Mouse (Mus musculus) kidney, postnatal 0 days (tissue): ENCODE data around the gene Cd247. TPM values are rescaled to one million over a fixed set of nuclear protein-coding genes. Genes with fewer than 3 reads are reported as not detected.

ENCODE experiments used
- ATAC-seq: fragments of 200-750 bp; cut with Nextera tagmentation; replicated peaks from 2 replicates; pipeline ENCODE4 v1.8.0; 2017; ENCODE audit warnings: low read depth, moderate number of reproducible peaks, moderate TSS enrichment, moderate library complexity; ENCODE audit not compliant: low FRiP score
- DNase-seq: peaks from one replicate; pipeline ENCODE4 v3.0.0-alpha.2; 2016; ENCODE audit warnings: low spot score
- H3K27ac ChIP-seq: fragments of 300-500 bp; sonication (generic); 2 replicates; pipeline ENCODE4 v1.5.1; 2014; ENCODE audit warnings: mild to moderate bottlenecking
- H3K27me3 ChIP-seq: fragments of 300-500 bp; sonication (generic); 2 replicates; pipeline ENCODE4 v1.6.1; 2014; ENCODE audit warnings: low read length, mixed read lengths; ENCODE audit not compliant: insufficient read depth
- H3K36me3 ChIP-seq: fragments of 300-500 bp; sonication (generic); 2 replicates; pipeline ENCODE4 v1.6.1; 2014; ENCODE audit warnings: low read length, mixed read lengths; ENCODE audit not compliant: insufficient read depth
- H3K4me1 ChIP-seq: fragments of 300-500 bp; sonication (generic); replicated peaks from 2 replicates; pipeline ENCODE4 v1.6.1; 2014; ENCODE audit warnings: antibody characterized with exemption, low read length, mixed read lengths; ENCODE audit not compliant: insufficient read depth
- H3K4me2 ChIP-seq: fragments of 300-500 bp; sonication (generic); 2 replicates; pipeline ENCODE4 v1.6.1; 2014; ENCODE audit warnings: mild to moderate bottlenecking, low read length, moderate library complexity, mixed read lengths
- H3K4me3 ChIP-seq: fragments of 300-500 bp; sonication (generic); replicated peaks from 2 replicates; pipeline ENCODE4 v1.5.1; 2014; ENCODE audit warnings: low read depth, low read length
- H3K9ac ChIP-seq: fragments of 300-500 bp; sonication (generic); 2 replicates; pipeline ENCODE4 v1.6.1; 2014; ENCODE audit warnings: low read depth, low read length
- H3K9me3 ChIP-seq: fragments of 300-500 bp; sonication (generic); replicated peaks from 2 replicates; pipeline ENCODE4 v1.6.1; 2016; ENCODE audit warnings: low read length, inconsistent platforms, mixed read lengths
- CTCF ChIP-seq: IDR thresholded peaks from 2 replicates; pipeline ENCODE4 v1.5.1; 2016; ENCODE audit warnings: antibody characterized with exemption, low read depth, mild to moderate bottlenecking, moderate library complexity
- WGBS: fragments of 180-500 bp; shearing (Covaris S2); extraction: QIAGEN DNeasy Blood & Tissue Kit; methylation state at CpG from one replicate; pipeline ENCODE4 v1.1.7; 2014; 5-methylcytosine and 5-hydroxymethylcytosine counted together
- polyA plus RNA-seq: library from polyadenylated mRNA; unstranded; fragments of >200 nt; fragmentation: Nextera tagmentation; extraction: Ambion mirVana; gene quantifications from 2 replicates; pipeline ENCODE4 v1.2.1, GENCODE M21; 2015

Gene Cd247
- polyA plus RNA-seq, 1 experiment from 2014 or later = 0.67 TPM

DNA sequence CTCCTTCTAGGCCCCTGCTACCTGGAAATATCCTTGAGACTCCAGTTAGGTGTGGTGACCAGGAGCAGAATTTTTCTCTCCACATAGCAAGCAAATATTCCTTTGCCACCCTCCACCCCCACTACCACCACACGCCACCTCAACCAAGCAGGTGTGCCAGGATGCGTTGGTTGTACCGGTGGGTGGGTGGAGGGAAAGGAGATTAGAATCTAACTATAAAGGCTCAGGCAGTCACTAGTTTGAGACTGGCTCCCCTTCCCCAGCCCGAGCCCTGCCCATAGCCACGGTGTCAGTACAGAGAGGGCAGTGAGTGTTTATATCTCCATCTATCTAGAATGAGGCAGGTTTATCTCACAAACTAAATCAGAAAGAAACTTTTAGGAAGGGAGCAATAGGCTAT is 39.7 kb downstream of the Cd247 start:
- TF ChIP-seq CTCF = no peak
- Histone ChIP-seq H3K9ac (no peak overlapping the region), H3K4me3 (no peak overlapping the region), H3K4me1 (no peaks in the 10 kb centered on the region), H3K27ac (no peak overlapping the region), H3K4me2 (no peak overlapping the region), H3K9me3 (no peaks in the 10 kb centered on the region), H3K36me3 (no peaks in the 10 kb centered on the region), H3K27me3 (no peaks in the 10 kb centered on the region)
- DNase-seq (no peak), ATAC-seq (no peak)
- WGBS = 81% methylated on average over 5 of the region's 5 CpGs

DNA sequence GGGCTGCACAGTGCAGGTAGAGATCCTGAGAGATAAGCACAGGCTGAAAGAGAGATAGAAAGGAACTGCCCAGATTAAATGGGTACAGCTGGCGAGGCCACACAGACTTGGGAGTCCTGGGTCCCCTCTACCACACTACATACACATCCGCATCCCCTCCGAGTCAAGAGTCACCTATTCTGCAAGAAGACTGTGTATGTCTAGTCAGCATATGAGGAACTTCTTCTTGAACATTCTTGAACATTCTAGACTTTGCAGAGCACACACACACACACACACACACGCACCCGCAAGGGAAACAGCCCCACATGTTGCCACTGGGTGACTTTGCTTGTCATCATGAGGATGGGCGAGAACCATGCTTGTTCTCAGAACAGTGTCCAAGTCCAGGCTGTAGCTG is 40.1 kb downstream of the Cd247 start:
- H3K9me3 ChIP-seq = no peaks in the 10 kb centered on the region
- DNase-seq (no peak), ATAC-seq (no peak)
- H3K36me3 ChIP-seq = no peaks in the 10 kb centered on the region
- no peak overlapping the region for H3K27ac ChIP-seq
- no peak overlapping the region for H3K4me2 ChIP-seq
- no peak overlapping the region for H3K9ac ChIP-seq
- no peaks in the 10 kb centered on the region for H3K27me3 ChIP-seq
- H3K4me3 ChIP-seq = no peak overlapping the region
- WGBS = 90% methylated on average over 6 of the region's 6 CpGs
- H3K4me1 ChIP-seq = no peaks in the 10 kb centered on the region
- TF ChIP-seq CTCF = no peak

DNA sequence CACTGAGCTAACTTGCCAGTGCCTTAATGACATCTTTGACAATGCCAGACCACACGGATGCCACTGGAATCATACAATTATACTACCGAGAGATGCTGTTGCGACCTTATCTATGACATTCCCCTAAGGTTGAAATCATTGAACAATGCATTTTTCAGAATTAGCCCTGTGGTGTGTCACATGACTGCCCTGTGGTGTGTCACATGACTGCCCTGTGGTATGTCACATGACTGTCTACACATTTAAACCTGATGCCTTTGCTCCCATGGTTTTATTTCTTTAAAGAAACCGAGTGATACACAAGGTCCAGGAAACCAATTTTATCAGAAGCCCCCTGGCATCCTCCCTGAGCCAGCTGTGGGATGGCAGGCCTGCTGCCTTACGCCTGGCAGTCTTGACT is 41.4 kb downstream of the Cd247 start:
- no peak overlapping the region for H3K27ac ChIP-seq
- no peaks in the 10 kb centered on the region for H3K9me3 ChIP-seq
- no peak overlapping the region for H3K9ac ChIP-seq
- no peaks in the 10 kb centered on the region for H3K36me3 ChIP-seq
- no peaks in the 10 kb centered on the region for H3K27me3 ChIP-seq
- no peak overlapping the region for H3K4me3 ChIP-seq
- no peak for DNase-seq
- no peak for TF ChIP-seq CTCF
- WGBS = 95% methylated on average over 5 of the region's 5 CpGs
- no peak overlapping the region for H3K4me2 ChIP-seq
- no peaks in the 10 kb centered on the region for H3K4me1 ChIP-seq
- ATAC-seq = no peak

DNA sequence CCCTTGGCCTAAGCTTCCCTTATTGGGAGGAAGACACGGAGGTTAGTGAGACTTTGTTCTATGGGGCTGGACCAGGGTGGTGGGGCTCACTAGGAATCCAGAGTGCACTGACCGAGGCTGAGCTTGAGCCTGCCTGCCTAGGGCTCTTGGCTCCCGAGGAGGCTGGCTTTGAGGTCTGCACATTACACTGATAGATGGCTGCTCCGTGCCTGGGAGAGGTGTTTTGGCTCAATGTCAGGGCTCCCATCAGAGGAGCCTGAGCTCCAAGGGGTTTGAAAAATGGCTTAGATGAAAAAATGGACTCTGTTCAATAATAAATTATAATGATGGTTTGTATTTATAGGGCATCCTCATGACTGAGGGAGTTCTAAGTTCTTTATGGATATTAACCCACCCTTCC is 44.8 kb downstream of the Cd247 start:
- no peak for TF ChIP-seq CTCF
- no peaks in the 10 kb centered on the region for H3K36me3 ChIP-seq
- DNase-seq (no peak), ATAC-seq (no peak)
- WGBS = 20% methylated on average over 4 of the region's 4 CpGs
- peaks cover 13% of the 10 kb centered on the region; the same call in 1 of the 2 replicates for H3K4me1 ChIP-seq
- H3K4me2 ChIP-seq = no peak overlapping the region
- no peaks in the 10 kb centered on the region for H3K27me3 ChIP-seq
- H3K9ac ChIP-seq = no peak overlapping the region
- H3K27ac ChIP-seq = no peak overlapping the region
- H3K4me3 ChIP-seq = no peak overlapping the region
- H3K9me3 ChIP-seq = no peaks in the 10 kb centered on the region

DNA sequence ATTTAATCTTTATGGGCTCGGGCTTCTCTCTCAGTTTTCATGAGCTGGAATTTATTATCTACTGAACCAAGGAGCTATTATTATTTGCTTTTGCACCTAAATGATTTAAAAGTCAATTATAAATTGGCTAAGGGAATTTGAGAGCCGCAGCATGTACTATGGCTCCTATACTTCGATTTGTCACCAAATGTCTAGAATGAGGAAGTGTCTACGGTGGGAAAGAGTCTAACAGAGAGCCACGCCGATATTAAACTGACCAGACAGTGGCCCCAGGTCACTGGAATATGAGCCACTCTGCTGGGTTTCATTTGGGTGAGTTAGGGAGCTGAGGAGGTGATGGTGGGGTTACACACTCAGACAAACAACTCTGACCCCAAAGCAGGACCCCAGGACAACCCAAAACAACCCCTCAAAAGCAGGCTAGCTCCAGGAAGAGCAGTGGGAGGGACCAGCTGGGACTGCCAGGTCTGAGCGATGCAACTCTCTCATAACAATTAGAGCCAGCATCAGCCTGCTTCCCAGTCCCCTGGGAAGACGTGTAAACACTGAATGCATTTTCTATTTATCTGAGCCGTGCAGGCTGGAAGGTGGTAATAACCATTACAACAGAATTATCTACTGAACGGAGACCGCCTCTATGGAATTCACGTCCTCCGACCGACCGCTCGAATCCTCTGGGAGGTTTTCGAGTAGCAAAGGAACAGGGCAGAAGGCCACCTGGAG is 45.6 kb downstream of the Cd247 start:
- peak overlapping the region; percentile 38 for H3K4me2 ChIP-seq
- no peak for TF ChIP-seq CTCF
- H3K36me3 ChIP-seq = no peaks in the 10 kb centered on the region
- no peak for DNase-seq
- 13% methylated on average over 17 of the region's 17 CpGs for WGBS
- peak overlapping the region; percentile 3; the same call in 1 of the 2 replicates for H3K4me3 ChIP-seq
- H3K9me3 ChIP-seq = no peaks in the 10 kb centered on the region
- ATAC-seq = no peak
- no peak overlapping the region for H3K9ac ChIP-seq
- no peak overlapping the region for H3K27ac ChIP-seq
- H3K27me3 ChIP-seq = no peaks in the 10 kb centered on the region
- peaks cover 13% of the 10 kb centered on the region; the same call in 1 of the 2 replicates for H3K4me1 ChIP-seq

DNA sequence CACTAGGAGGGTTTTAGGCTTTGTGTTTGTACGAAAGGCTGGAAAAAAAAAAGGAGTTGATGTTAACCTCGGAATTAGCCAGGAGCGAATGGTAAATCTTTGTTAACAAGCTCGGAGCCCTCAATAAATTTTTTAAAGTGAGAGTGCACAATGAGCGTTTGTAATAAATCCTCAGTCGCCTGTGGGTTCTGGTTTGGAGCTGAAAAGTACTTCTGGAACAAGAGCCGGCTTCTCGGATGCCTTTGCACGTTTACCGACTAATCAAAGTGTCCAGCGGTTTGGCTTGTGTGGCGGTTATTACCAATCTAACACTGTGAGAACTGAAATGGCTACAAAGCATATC is 46.1 kb downstream of the Cd247 start:
- no peak overlapping the region for H3K9ac ChIP-seq
- H3K36me3 ChIP-seq = no peaks in the 10 kb centered on the region
- no peaks in the 10 kb centered on the region for H3K27me3 ChIP-seq
- no peak for TF ChIP-seq CTCF
- no peaks in the 10 kb centered on the region for H3K9me3 ChIP-seq
- WGBS = 16% methylated on average over 12 of the region's 12 CpGs
- peaks cover 13% of the 10 kb centered on the region; the same call in 1 of the 2 replicates for H3K4me1 ChIP-seq
- H3K27ac ChIP-seq = no peak overlapping the region
- peak overlapping the region; percentile 3; the same call in 1 of the 2 replicates for H3K4me3 ChIP-seq
- H3K4me2 ChIP-seq = peak overlapping the region; percentile 38
- ATAC-seq = no peak
- DNase-seq = peak; percentile 57
